Mouse (Mus musculus) embryonic fibroblast, embryonic 13.5 days (primary cell): ENCODE measurements around the gene Arpp19.

Source experiments
- CTCF ChIP-seq: IDR thresholded peaks from 2 replicates; pipeline ENCODE4 v1.5.1; 2011; ENCODE audit warnings: mild to moderate bottlenecking, control low read depth, low read length, moderate library complexity, borderline replicate concordance; ENCODE audit not compliant: insufficient read depth
- POLR2A ChIP-seq: IDR thresholded peaks from 2 replicates; pipeline ENCODE4 v1.6.1; 2011; ENCODE audit warnings: low read depth, mild to moderate bottlenecking, control low read depth, low read length, moderate library complexity

GRCm38 (mm10) chr9:74989990-74990389 lies 47.4 kb upstream of the Arpp19 start:
- TF ChIP-seq POLR2A (no peak), CTCF (no peak)
